Mouse (Mus musculus): ENCODE measurements around the gene Hnrnpab. TPM values are rescaled to one million over a fixed set of nuclear protein-coding genes. Genes with fewer than 3 reads are reported as not detected.
A peak's percentile ranks its signal among the peaks of the same experiment; 100 is the strongest.
"Not testable (repeated sequence)": the region's sequence is repeated elsewhere in the genome, so short reads cannot be mapped to it uniquely, and the experiment has no call there.

Gene Hnrnpab
- polyA plus RNA-seq, 1 experiment from 2014 or later = 369 TPM

DNA sequence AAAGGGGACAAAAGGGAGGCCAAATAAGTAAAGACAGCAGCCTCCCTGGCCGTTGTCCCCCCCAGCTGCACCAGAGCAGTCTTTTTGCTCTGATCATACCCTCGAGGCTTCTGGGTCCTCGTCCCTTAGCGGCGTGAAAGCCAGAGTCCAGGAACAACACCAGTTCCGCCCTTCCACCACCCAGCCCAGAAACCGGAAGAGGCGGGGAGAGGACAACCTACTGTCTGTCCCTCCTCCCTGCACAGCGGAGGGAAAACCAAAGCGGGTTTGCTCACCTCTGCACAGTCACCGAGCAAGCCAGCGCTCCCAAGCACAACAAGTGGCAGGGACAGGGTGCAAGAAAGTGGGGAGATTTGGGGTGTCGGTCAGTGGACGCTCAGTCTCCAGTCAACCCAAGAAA, 9.0 kb upstream of the Hnrnpab start:
- no peaks in the 10 kb centered on the region for H3K27me3 ChIP-seq (ENCODE audit: control insufficient read depth, insufficient read depth, low read length)
- H3K4me2 ChIP-seq (ENCODE audit: low read length) = peak overlapping the region; percentile 70

DNA sequence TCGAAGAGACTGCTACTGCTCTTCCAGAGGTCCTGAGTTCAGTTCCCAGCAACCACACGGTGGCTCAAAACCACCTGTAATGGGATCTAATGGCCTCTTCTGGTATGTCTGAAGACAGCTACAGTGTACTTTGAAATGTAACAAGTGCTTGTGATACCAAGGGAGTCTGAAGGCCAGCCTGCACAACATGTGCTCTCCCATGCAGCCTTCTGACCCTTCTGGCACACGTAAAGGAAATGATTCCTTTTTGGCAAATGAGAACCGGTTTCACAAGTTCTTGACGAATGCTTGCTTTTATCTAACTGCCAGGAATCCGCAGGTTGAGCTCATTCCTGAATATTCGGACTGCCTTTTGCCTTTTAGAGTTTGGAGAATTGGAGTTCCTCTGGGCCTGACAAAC, 8.5 kb upstream of the Hnrnpab start:
- Histone ChIP-seq H3K27me3 (ENCODE audit: control insufficient read depth, insufficient read depth, low read length) (no peaks in the 10 kb centered on the region), H3K27ac (replicated peaks in 1 of 2; ENCODE audit: control insufficient read depth in 1 of 2, insufficient read depth in 1 of 2, low read depth in 2 of 2, low read length in 2 of 2) (peak overlapping the region; percentile 82), H3K4me3 (ENCODE audit: control insufficient read depth in 1 of 2, insufficient read depth in 1 of 2, low read depth in 1 of 2, low read length in 2 of 2) (peak overlapping the region; percentile 35 to 41; a peak in 3 of 4 replicates), H3K9ac (ENCODE audit: low read length) (peak overlapping the region; percentile 70), H3K36me3 (ENCODE audit: control insufficient read depth, insufficient read depth, low read length) (no peaks in the 10 kb centered on the region), H3K4me2 (ENCODE audit: low read length) (peak overlapping the region; percentile 70), H3K4me1 (ENCODE audit: control insufficient read depth in 2 of 2, insufficient read depth in 2 of 2, low read length in 2 of 2) (peaks cover 9 to 11% of the 10 kb centered on the region in 2 experiments; a peak in 3 of 4 replicates), H3K9me3 (ENCODE audit: control insufficient read depth, low read length) (no peaks in the 10 kb centered on the region)
- no peak for ATAC-seq (ENCODE audit: insufficient number of reproducible peaks, insufficient read depth, low FRiP score, low read depth)
- WGBS = 40% methylated on average over 7 of the region's 7 CpGs

More for the DNA sequence above, 9.0 kb upstream of the Hnrnpab start:
- H3K36me3 ChIP-seq (ENCODE audit: control insufficient read depth, insufficient read depth, low read length) = no peaks in the 10 kb centered on the region
- H3K9ac ChIP-seq (ENCODE audit: low read length) = peak overlapping the region; percentile 70
- H3K9me3 ChIP-seq (ENCODE audit: control insufficient read depth, low read length) = no peaks in the 10 kb centered on the region
- WGBS = 2% methylated on average over 14 of the region's 14 CpGs
- H3K27ac ChIP-seq (replicated peaks in 1 of 2; ENCODE audit: control insufficient read depth in 1 of 2, insufficient read depth in 1 of 2, low read depth in 2 of 2, low read length in 2 of 2) = peak overlapping the region; percentile 82
- H3K4me3 ChIP-seq (ENCODE audit: control insufficient read depth in 1 of 2, insufficient read depth in 1 of 2, low read depth in 1 of 2, low read length in 2 of 2) = peak overlapping the region; percentile 35 to 41
- peaks cover 9 to 16% of the 10 kb centered on the region in 2 experiments; a peak in 3 of 4 replicates for H3K4me1 ChIP-seq (ENCODE audit: control insufficient read depth in 2 of 2, insufficient read depth in 2 of 2, low read length in 2 of 2)
- ATAC-seq (ENCODE audit: insufficient number of reproducible peaks, insufficient read depth, low FRiP score, low read depth) = peak; percentile 63; the same call in 1 of the 2 replicates

DNA sequence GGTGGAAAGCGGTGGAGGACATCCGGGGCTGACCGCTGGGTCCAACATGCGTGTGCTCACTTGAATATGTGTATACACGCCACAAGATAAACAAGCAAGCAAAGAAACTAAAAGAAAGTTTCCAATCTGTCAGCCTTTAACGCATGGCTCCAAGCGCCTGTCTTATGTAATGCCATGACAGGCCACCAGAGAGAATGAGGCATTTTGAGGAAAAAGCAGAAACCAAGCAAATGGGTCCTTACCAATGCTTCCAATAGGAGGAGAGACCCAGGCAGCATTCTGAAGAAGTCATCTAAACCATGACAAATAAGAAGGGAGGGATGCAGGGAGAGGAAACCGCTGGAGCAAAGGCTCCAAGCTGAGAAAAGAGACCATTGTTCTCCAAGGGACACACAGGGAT, 7.6 kb upstream of the Hnrnpab start:
- 70% methylated on average over 8 of the region's 8 CpGs for WGBS

DNA sequence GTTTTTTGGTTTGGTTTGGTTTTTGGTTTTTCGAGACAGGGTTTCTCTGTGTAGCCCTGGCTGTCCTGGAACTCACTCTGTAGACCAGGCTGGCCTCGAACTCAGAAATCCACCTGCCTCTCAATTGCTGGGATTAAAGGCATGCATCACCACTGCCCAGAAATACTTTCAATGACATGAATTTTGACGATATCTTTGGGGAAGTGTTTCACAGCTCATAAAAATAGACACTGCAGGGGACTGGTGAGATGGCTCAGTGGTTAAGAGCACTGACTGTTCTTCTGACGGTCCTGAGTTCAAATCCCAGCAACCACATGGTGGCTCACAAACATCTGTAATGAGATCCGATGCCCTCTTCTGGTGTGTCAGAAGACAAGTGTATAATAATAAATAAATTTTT, 3.3 kb upstream of the Hnrnpab start:
- H3K9ac ChIP-seq (ENCODE audit: low read length); ATAC-seq (ENCODE audit: insufficient number of reproducible peaks, insufficient read depth, low FRiP score, low read depth); H3K4me3 ChIP-seq (ENCODE audit: control insufficient read depth in 1 of 2, insufficient read depth in 1 of 2, low read depth in 1 of 2, low read length in 2 of 2); H3K9me3 ChIP-seq (ENCODE audit: control insufficient read depth, low read length); H3K4me2 ChIP-seq (ENCODE audit: low read length); H3K27ac ChIP-seq (replicated peaks in 1 of 2; ENCODE audit: control insufficient read depth in 1 of 2, insufficient read depth in 1 of 2, low read depth in 2 of 2, low read length in 2 of 2); H3K36me3 ChIP-seq (ENCODE audit: control insufficient read depth, insufficient read depth, low read length); H3K27me3 ChIP-seq (ENCODE audit: control insufficient read depth, insufficient read depth, low read length): not testable (repeated sequence)
- peaks cover 6 to 12% of the 10 kb centered on the region in 2 experiments for H3K4me1 ChIP-seq (ENCODE audit: control insufficient read depth in 2 of 2, insufficient read depth in 2 of 2, low read length in 2 of 2)
- 84% methylated on average over 5 of the region's 5 CpGs for WGBS

More for the DNA sequence above, 7.6 kb upstream of the Hnrnpab start:
- Histone ChIP-seq H3K9me3 (ENCODE audit: control insufficient read depth, low read length) (no peaks in the 10 kb centered on the region), H3K4me1 (ENCODE audit: control insufficient read depth in 2 of 2, insufficient read depth in 2 of 2, low read length in 2 of 2) (peaks cover 9% of the 10 kb centered on the region in 2 experiments; a peak in 3 of 4 replicates), H3K27ac (replicated peaks in 1 of 2; ENCODE audit: control insufficient read depth in 1 of 2, insufficient read depth in 1 of 2, low read depth in 2 of 2, low read length in 2 of 2) (no peak overlapping the region), H3K4me3 (ENCODE audit: control insufficient read depth in 1 of 2, insufficient read depth in 1 of 2, low read depth in 1 of 2, low read length in 2 of 2) (no peak overlapping the region), H3K9ac (ENCODE audit: low read length) (no peak overlapping the region), H3K27me3 (ENCODE audit: control insufficient read depth, insufficient read depth, low read length) (no peaks in the 10 kb centered on the region), H3K4me2 (ENCODE audit: low read length) (no peak overlapping the region), H3K36me3 (ENCODE audit: control insufficient read depth, insufficient read depth, low read length) (no peaks in the 10 kb centered on the region)
- ATAC-seq (ENCODE audit: insufficient number of reproducible peaks, insufficient read depth, low FRiP score, low read depth) = no peak

DNA sequence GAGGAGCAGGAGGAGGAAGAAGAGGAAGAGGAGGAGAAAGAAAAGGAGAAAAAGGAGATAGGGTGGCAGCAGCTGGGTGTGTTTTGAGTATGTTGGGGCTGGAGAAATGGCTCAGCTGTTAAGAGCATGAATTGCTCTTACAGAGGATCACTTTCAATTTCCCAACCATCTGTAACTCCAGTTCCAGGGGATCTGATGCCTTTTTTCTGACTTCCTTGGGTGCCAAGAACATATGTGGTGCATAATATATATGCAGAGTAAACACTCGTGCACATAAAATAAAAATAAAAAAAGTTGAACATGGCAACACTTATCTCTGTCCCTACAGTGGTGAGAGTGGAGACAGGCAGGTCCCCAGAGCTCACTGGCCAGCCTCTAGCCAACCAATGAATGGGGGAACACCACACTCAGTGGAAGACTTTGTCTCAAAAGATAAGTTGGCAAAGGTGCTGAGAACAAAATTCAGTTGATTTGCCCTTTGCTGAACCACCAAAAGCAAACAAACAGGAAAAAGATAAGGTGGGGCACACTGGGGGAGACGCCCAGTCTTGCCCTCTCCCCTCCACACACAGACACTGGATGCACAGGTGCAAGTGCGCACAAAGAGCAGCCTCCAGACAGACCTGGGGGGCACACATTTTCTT, 2.7 kb upstream of the Hnrnpab start:
- ATAC-seq (ENCODE audit: insufficient number of reproducible peaks, insufficient read depth, low FRiP score, low read depth) = no peak
- H3K4me2 ChIP-seq (ENCODE audit: low read length) = no peak overlapping the region
- H3K4me3 ChIP-seq (ENCODE audit: control insufficient read depth in 1 of 2, insufficient read depth in 1 of 2, low read depth in 1 of 2, low read length in 2 of 2) = no peak overlapping the region
- H3K27ac ChIP-seq (replicated peaks in 1 of 2; ENCODE audit: control insufficient read depth in 1 of 2, insufficient read depth in 1 of 2, low read depth in 2 of 2, low read length in 2 of 2) = no peak overlapping the region
- H3K9me3 ChIP-seq (ENCODE audit: control insufficient read depth, low read length) = no peaks in the 10 kb centered on the region
- no peaks in the 10 kb centered on the region for H3K27me3 ChIP-seq (ENCODE audit: control insufficient read depth, insufficient read depth, low read length)
- peaks cover 4 to 15% of the 10 kb centered on the region in 2 experiments; a peak in 3 of 4 replicates for H3K4me1 ChIP-seq (ENCODE audit: control insufficient read depth in 2 of 2, insufficient read depth in 2 of 2, low read length in 2 of 2)
- peaks cover 13% of the 10 kb centered on the region for H3K36me3 ChIP-seq (ENCODE audit: control insufficient read depth, insufficient read depth, low read length)
- 76% methylated on average over 3 of the region's 3 CpGs for WGBS
- no peak overlapping the region for H3K9ac ChIP-seq (ENCODE audit: low read length)

DNA sequence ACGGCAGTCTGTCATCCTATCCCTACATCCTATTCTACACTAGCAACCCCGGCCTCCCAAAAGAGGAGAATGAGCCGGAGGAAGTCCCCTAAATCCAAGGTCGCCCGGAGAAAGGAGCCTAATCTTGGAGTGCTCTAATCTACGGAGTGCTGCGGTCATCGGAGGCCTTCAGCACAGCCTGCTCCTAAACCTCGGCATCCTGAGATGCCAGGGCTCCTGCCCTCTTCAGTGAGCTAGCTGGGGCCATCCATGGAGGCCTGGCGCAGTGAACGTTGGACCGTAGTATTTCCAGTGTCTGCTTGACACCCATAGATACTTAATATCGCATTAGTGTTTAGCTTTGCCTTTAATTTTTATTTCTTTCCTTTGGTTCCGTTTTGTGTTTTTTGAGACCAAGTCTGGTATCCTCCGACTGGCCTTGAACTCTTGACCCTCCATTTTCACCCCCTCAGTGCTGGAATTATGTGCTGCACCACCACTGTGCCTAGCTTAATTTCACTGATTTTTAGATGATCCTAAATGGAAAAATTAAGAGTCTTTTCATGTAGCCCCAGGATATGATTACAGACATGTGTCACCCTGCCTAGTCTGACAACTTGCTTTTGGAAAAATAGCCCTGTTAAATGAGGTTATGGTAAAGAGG, 570 bp upstream of the Hnrnpab start:
- Histone ChIP-seq H3K27me3 (ENCODE audit: control insufficient read depth, insufficient read depth, low read length) (no peaks in the 10 kb centered on the region), H3K4me2 (ENCODE audit: low read length) (peak overlapping the region; percentile 92), H3K36me3 (ENCODE audit: control insufficient read depth, insufficient read depth, low read length) (peaks cover 34% of the 10 kb centered on the region), H3K4me1 (ENCODE audit: control insufficient read depth in 2 of 2, insufficient read depth in 2 of 2, low read length in 2 of 2) (peaks cover 5 to 30% of the 10 kb centered on the region in 2 experiments; a peak in 3 of 4 replicates), H3K4me3 (ENCODE audit: control insufficient read depth in 1 of 2, insufficient read depth in 1 of 2, low read depth in 1 of 2, low read length in 2 of 2) (peak overlapping the region; percentile 53 to 99), H3K27ac (replicated peaks in 1 of 2; ENCODE audit: control insufficient read depth in 1 of 2, insufficient read depth in 1 of 2, low read depth in 2 of 2, low read length in 2 of 2) (peak overlapping the region; percentile 84 to 95), H3K9ac (ENCODE audit: low read length) (peak overlapping the region; percentile 99), H3K9me3 (ENCODE audit: control insufficient read depth, low read length) (no peaks in the 10 kb centered on the region)
- ATAC-seq (ENCODE audit: insufficient number of reproducible peaks, insufficient read depth, low FRiP score, low read depth) = no peak; the same call in 1 of the 2 replicates
- WGBS = 11% methylated on average over 15 of the region's 15 CpGs

DNA sequence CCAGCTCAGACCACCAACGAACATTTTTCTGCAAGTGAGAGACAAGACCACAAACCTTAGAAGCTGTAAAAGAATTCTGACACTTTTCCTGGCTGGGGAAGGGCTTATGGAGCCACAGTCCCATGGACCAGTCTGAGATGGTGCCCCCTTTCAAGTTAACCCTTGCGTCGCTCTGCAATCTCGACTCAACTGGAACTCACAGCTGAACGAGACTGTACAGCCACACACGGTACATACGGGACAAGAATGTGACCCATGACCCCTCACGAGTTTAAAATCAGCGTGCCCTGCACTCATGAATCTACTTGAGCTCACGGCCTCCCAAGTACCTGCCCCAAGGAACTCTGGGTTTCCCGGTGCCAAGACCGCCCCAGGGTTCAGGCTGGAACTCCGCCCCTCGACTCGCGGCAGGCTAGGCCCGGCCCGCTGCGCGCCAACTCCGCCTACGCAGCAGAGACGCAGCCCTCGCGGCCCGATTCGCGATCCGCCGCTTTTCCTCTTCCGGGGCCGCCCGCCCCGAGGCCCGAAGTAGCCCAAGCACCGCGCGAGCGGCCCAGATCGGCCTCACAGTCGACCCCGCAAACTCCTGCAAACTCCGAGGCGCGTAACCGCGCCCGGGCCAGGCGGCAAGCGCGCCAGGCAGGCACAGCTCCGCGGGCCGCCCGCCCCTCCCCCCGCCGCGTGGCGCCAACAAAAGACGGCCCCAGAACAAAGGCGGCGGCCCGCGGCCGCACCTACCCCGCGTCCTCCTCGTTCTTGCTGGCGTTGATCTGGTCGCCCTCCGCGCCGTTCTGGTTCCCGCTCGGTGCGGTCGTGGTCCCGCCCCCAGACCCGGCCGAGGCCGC, 823 bp downstream of the Hnrnpab start:
- Histone ChIP-seq H3K4me2 (ENCODE audit: low read length) (peak overlapping the region; percentile 92), H3K9me3 (ENCODE audit: control insufficient read depth, low read length) (no peaks in the 10 kb centered on the region), H3K4me3 (ENCODE audit: control insufficient read depth in 1 of 2, insufficient read depth in 1 of 2, low read depth in 1 of 2, low read length in 2 of 2) (peak overlapping the region; percentile 96 to 99), H3K27me3 (ENCODE audit: control insufficient read depth, insufficient read depth, low read length) (no peaks in the 10 kb centered on the region), H3K4me1 (ENCODE audit: control insufficient read depth in 2 of 2, insufficient read depth in 2 of 2, low read length in 2 of 2) (peaks cover 5 to 30% of the 10 kb centered on the region in 2 experiments; a peak in 3 of 4 replicates), H3K27ac (replicated peaks in 1 of 2; ENCODE audit: control insufficient read depth in 1 of 2, insufficient read depth in 1 of 2, low read depth in 2 of 2, low read length in 2 of 2) (peak overlapping the region; percentile 92 to 95), H3K36me3 (ENCODE audit: control insufficient read depth, insufficient read depth, low read length) (peaks cover 48% of the 10 kb centered on the region), H3K9ac (ENCODE audit: low read length) (peak overlapping the region; percentile 99)
- ATAC-seq (ENCODE audit: insufficient number of reproducible peaks, insufficient read depth, low FRiP score, low read depth) = peak; percentile 79
- under 1% methylated on average over 78 of the region's 81 CpGs for WGBS

All from heart, embryonic 14.5 days (tissue).